Mouse (Mus musculus): ENCODE data around the gene Efna2. TPM values are rescaled to one million over a fixed set of nuclear protein-coding genes. Genes with fewer than 3 reads are reported as not detected.
"Not testable (repeated sequence)": the region's sequence is repeated elsewhere in the genome, so short reads cannot be mapped to it uniquely, and the experiment has no call there.

Efna2 gene
- total RNA-seq, 2 experiments from 2014 or later = 13.9 to 14.3 TPM

GRCm38 (mm10) chr10:80164161-80164997 is 14.9 kb upstream of the Efna2 start:
- intact Hi-C loops (cut with DNase I) = no loop called here
- DNase-seq (ENCODE audit: low spot score in 2 of 2) = no peak

DNA sequence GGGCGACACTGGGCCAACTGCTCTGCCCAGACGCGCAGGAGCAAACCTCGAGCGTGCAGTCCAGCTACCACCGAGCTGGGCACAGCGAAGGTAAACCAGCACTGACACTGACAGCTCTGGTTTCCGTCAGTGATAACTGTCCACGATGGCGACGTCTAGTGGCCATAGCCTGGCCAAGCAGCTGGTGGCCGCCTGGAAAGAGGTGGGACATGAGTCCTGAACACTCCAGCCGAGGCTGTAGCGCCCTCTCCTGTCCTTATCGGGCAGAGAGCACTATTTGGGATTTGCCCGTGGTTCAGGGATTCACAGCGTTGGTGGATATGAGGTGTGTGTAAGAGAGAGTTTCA is 14.3 kb upstream of the Efna2 start:
- peak; percentile 98 for DNase-seq (ENCODE audit: low spot score in 2 of 2)
- intact Hi-C loops (cut with DNase I) = loop anchor here (1.0 kb wide), 1 partner anchor 17 kb away; the partner anchor contains the start of gene Midn

DNA sequence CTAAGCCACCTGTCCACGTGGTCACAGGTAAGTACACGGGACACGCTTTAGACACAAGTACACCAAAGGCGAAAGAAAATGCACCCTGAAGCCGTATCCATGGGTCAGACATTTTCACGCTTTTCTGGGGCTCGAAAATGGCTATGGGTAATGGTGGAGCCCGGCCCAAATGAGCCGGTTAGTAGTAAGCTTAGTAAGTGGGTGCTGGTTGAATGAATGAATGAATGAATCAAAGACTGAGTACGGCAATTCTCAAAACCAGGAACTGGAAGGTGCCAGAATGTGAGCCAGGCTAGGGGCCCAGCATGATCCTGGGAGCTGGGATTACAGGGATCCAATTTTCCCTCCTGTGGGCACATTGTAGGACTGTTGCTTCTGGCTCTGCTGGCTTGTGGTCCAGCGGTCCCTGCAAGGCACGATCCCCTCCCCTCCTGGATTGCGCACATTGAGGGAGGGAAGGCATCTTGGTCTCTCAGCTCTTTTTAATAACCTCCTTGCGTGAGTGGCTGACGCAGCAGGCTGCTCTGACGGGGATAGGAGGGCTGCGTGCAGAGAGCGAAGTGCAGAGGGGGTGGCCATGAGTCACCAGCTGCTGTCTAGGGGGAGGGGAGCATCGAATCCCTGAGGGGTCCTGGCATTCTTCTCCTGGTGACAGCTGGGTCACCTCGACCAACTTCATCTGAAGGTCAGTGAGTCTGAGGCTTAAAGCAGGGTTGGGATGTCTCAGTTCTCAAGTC is 13.7 kb upstream of the Efna2 start, which contains the start of gene Cirbp:
TSS of gene Cirbp (plus strand) at position 594 of the 737 bp plus-strand sequence.
- DNase-seq (ENCODE audit: low spot score in 2 of 2) = peak in 1 of 2 experiments; percentile 68
- intact Hi-C loops (cut with DNase I) = loop anchor here (1.0 kb wide), 1 partner anchor 17 kb away; the partner anchor contains the start of gene Midn

- intact Hi-C loops (cut with DNase I); DNase-seq (ENCODE audit: low spot score in 2 of 2): not testable (repeated sequence)
These were observed 13.1 kb upstream of the Efna2 start for GRCm38 (mm10) chr10:80166136-80166535.

DNA sequence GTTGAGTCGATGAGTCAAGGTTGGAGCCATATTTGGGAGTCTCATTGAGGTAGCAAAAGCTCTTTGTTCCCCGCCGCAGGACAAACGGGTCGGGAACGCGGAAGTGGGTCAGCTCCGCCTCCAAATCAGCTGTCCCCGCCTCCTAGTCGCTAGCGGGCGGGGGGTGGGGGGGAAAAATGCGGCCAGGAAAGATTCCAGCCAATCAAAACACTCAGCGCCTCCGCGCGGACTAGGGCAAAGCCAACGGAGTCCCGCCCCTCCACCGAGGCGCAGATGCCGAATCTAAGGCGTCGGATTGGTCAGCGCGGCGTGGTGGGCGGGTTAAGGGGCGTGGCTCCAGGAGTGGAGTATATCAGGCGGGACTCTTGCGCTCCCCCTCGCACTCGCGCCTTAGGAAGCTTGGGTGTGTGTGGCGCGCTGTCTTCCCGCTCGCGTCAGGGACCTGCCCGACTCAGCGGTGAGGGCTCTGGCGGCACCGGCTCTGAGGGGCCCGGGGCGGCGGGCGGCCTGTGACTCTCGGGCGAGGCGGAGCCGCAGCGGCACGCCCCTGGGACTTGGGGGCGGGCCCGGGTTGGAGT is 11.7 kb upstream of the Efna2 start:
- DNase-seq (ENCODE audit: low spot score in 2 of 2) = peak; percentile 99
- intact Hi-C loops (cut with DNase I) = no loop called here

DNA sequence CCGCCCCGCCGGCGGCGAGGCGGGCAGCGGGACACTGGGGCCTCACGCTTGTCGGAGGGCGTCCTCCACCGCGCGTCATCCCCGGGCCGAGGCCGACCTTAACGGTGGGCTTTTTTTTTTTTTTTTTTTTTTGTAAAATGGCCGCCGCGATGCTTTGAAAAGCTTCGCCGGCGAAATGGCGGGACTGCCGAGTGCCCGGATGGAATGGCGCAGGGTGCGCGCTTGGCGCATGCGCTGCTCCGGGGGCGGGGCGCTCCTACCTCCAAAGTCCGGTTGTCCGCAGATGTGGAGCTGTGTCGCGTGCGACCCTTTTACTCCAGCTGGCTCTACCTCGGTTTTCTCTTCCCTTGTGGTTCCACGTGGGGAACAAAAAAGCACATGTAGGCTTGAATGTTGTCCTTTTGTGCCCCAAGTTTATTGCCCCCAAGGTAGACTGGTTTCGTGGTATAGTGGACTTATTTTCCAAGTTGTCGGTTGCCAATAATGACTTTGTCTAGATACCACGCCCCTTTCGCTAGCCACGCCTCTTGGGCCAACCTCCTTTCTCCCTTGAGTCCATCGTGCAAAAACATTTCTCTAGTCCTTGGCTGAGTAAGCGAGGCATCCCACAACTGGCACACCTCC is 11.1 kb upstream of the Efna2 start:
- intact Hi-C loops (cut with DNase I) = no loop called here
- DNase-seq (ENCODE audit: low spot score in 2 of 2) = peak; percentile 93 to 94

- intact Hi-C loops (cut with DNase I) = no loop called here
- DNase-seq (ENCODE audit: low spot score in 2 of 2) = no peak
These were observed 10.2 kb upstream of the Efna2 start for GRCm38 (mm10) chr10:80169070-80169469.

GRCm38 (mm10) chr10:80169651-80170050 is 9.6 kb upstream of the Efna2 start:
- intact Hi-C loops (cut with DNase I) = no loop called here
- DNase-seq (ENCODE audit: low spot score in 2 of 2) = no peak

GRCm38 (mm10) chr10:80170052-80170451 is 9.2 kb upstream of the Efna2 start:
- intact Hi-C loops (cut with DNase I) = no loop called here
- no peak for DNase-seq (ENCODE audit: low spot score in 2 of 2)

DNA sequence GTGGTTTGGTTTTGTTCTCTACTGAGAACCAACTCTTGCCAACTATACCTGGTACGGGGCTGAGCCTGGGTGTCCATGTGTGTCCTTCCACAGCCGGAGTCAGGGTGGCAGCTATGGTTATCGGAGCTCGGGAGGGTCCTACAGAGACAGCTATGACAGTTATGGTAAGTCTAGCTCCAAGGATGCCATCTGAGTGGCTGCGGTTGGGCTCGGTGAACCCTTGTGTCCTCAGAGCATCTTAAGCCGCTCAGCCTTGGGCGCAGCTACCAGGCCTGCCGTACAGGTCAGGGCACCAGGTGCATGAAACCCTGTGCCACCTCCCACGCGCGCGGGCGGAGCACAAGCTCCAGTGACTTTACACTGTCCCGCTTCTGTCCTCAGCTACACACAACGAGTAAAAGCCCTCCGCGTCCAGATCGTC is 8.7 kb upstream of the Efna2 start:
- intact Hi-C loops (cut with DNase I) = no loop called here
- DNase-seq (ENCODE audit: low spot score in 2 of 2) = no peak

DNA sequence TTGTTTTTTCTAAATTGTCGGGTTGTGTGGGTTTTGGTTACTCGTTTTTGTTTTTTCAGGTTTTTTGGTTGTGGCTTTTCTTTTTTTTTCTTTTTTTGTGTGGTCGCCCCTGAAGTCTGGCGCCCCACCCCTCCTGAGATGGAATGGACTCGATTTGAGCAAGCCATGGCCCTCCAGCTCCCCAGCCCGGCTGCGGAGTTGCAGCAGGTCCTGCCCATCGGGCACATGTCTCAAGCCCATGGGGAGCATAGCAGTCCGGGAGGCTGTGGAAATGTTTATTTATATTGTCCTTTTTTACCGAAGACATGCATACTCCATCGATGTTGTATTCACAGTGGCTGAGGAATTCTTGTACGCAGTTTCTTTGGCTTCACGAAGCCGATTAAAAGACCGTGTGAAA is 8.0 kb upstream of the Efna2 start:
- intact Hi-C loops (cut with DNase I) = no loop called here
- DNase-seq (ENCODE audit: low spot score in 2 of 2) = no peak

DNA sequence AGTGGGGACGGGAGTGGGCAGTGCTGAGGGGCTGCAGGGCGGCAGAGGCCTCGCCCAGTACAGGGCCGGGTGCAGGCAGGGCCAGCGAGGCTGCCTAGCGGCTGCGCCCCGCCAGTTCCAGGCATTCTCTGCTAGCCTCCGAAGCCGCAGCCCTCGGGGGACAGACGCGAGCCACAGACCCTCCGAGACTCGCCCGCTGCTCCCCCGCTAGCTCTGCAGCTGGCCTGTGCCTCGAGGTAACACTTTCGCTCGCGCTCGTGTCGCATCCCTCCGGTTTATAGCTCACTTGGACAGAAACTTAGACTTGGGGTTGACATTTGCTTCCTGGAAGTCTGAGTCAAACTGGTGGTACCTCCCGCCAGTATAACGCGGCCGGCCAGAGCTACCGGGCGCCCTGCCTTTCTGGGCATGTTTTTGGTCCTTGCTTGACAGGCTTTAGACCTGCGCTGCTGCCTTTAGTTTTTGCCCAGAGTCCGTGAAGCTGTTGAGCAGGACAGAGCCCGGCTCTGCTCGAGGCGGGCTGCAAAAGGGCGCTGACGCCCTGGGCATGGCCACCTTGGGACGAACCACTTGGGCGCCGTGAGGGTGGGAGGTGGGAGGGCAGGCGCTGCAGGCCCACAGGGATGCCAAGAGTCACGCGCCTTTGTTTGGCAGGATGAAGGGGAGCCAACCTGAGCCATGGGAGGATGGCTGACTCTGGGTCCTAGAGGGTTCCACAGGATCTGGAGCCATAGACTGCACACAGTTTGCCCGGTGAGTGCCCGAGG is 7.3 kb upstream of the Efna2 start:
- intact Hi-C loops (cut with DNase I) = no loop called here
- DNase-seq (ENCODE audit: low spot score in 2 of 2) = no peak

DNA sequence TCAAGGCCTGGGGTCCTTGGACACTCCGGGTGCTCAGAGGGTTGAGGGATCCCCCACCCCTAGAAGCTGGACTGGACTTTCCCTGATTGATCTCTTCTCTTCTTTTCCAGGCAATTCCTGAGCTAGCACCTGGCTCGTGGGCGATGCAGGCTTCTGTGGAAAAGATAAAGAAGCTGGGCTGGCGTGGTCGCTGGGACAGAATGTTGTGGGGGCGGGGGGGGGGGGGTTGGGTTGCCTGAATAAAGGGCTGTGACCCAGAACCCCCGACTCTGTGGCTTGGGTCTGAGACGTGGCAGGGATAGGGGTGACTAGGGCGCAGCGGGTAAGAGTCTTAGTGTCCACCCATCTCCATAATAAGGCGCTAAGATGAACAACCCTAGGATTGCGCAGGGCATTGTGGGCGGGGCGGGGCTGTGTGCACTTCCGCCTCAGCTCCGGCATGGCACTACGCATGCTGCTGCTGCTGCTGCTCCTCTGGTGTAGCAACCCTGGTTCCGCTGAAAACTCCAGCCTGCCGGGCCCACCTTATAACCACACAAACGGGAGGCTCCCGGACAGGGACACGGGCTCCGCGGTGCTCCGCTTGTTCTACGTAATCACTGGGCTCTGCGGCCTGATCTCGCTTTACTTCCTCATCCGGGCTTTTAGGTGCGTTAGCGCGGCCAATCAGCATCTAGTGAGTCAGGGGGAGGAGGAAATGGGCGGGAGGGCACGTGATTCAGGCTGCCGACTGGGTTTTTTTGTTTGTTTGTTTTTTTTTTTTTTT is 6.6 kb upstream of the Efna2 start, which contains the start of gene 1600002K03Rik:
TSS of gene 1600002K03Rik (plus strand) at position 418 of the 766 bp plus-strand sequence.
- intact Hi-C loops (cut with DNase I) = no loop called here
- peak; percentile 88 to 94 for DNase-seq (ENCODE audit: low spot score in 2 of 2)

DNA sequence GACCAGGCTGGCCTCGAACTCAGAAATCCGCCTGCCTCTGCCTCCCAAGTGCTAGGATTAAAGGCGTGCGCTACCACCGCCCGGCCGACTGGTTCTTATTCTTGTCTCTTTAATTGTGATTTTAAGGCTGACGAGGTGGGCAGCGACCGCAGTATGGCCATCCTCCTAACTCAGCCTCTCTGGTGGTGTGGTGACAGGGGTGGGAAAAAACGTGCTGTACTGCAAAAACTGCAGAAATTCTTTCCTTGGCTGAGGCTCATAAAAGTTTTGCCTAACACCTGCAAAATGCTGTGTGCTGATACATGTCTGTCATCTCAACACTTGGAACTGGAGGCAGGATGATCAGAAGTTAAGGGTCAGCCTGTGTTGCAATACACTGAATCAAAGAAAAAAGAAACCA is 5.9 kb upstream of the Efna2 start:
- DNase-seq (ENCODE audit: low spot score in 2 of 2) = no peak
- intact Hi-C loops (cut with DNase I) = no loop called here

DNA sequence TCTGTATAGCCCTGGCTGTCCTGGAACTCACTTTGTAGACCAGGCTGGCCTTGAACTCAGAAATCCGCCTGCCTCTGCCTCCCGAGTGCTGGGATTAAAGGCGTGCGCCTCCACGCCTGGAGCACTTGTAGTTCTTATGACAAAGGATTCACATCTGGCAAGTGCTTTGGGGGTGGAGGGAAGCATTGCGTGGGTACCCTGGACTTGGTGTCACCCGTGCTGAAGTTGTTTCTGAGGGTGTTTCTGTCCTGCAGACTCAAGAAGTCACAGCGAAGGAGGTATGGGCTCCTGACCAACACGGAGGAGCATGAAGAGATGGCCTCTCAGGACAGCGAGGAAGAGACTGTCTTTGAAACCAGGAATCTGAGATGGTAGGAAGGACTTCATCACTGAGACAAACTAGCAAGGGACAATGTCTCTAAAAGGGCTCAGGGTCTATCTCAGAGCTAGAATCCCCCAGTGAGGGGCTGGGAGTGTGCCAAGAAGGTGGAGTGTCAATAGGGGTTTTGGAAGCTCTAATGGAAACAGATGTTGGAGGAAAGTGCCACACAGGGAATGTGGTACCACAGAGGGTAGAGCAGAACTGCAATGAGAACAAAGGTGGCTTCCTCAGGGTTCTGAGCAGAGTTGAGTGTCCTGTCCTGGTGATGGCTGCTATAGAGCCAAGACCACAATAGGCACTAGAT is 5.2 kb upstream of the Efna2 start:
- DNase-seq (ENCODE audit: low spot score in 2 of 2) = no peak
- intact Hi-C loops (cut with DNase I) = no loop called here

DNA sequence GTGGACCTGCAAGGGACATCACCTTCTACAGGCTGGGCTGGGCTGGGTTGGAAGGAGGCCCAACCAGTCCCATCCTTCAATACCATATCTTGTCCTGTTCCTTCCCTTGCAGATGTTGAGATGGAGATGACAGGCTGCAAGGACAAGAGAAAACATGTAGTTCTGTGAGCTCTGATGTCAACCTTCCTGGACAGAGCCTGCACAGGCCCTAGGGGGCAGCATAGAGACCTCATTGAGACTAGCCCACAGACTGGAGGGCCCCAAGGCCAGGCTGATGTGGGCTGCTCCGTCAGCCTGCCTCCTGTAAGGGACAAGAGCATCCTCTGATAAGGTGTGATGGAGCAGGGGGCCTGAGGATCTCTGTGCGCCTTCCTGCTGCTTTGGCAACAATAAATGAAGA is 4.6 kb upstream of the Efna2 start:
- intact Hi-C loops (cut with DNase I) = loop anchor here (1.0 to 5.0 kb wide), 2 partner anchors 71 to 198 kb away; no protein-coding TSS in a partner anchor
- no peak for DNase-seq (ENCODE audit: low spot score in 2 of 2)

GRCm38 (mm10) chr10:80175536-80176269 is 3.6 kb upstream of the Efna2 start:
- DNase-seq (ENCODE audit: low spot score in 2 of 2) = peak in 1 of 2 experiments; percentile 58
- intact Hi-C loops (cut with DNase I) = loop anchor here (1.0 to 5.0 kb wide), 2 partner anchors 70 to 197 kb away; no protein-coding TSS in a partner anchor

Measured in left cerebral cortex, postnatal 14 days (tissue).